Mouse (Mus musculus) spleen, adult 2 months (tissue): Measurements from ENCODE around the gene Sfrp5. TPM values are rescaled to one million over a fixed set of nuclear protein-coding genes. Genes with fewer than 3 reads are reported as not detected.

Experiments used
- DNase-seq, 2 experiments: peaks; one replicate each; pipeline versions ENCODE4 v3.0.0 to v3.0.0-alpha.2; 2012 to 2021; ENCODE audit warnings: low spot score in 2 of 2, low read depth in 1 of 2
- H3K27ac ChIP-seq: fragments of 200-500 bp; 2 replicates; pipeline ENCODE4 v1.5.1; 2012; ENCODE audit warnings: low read length, inconsistent platforms; ENCODE audit not compliant: insufficient read depth
- H3K27me3 ChIP-seq: fragments of 200-500 bp; 2 replicates; pipeline ENCODE4 v1.6.1; 2012; ENCODE audit warnings: mild to moderate bottlenecking, moderate library complexity, low read length, inconsistent platforms; ENCODE audit not compliant: control insufficient read depth, insufficient read depth
- H3K36me3 ChIP-seq: fragments of 200-500 bp; 2 replicates; pipeline ENCODE4 v1.6.1; 2012; ENCODE audit warnings: mild to moderate bottlenecking, low read length, inconsistent platforms; ENCODE audit not compliant: control insufficient read depth, insufficient read depth
- H3K4me1 ChIP-seq: fragments of 200-500 bp; 2 replicates; pipeline ENCODE4 v1.6.1; 2011; ENCODE audit warnings: inconsistent platforms; ENCODE audit not compliant: control insufficient read depth, insufficient read depth, insufficient read length
- H3K4me3 ChIP-seq: fragments of 200-500 bp; 2 replicates; pipeline ENCODE4 v1.5.1; 2011; ENCODE audit warnings: mild to moderate bottlenecking, inconsistent platforms; ENCODE audit not compliant: insufficient read depth, insufficient read length; ENCODE audit errors: extremely low read depth
- CTCF ChIP-seq: fragments of 200-500 bp; IDR thresholded peaks from 2 replicates; pipeline ENCODE4 v1.5.1; 2011; ENCODE audit warnings: mild to moderate bottlenecking, inconsistent platforms; ENCODE audit not compliant: insufficient read depth, insufficient read length, insufficient replicate concordance; ENCODE audit errors: extremely low read depth
- POLR2A ChIP-seq: fragments of 200-500 bp; IDR thresholded peaks from 2 replicates; pipeline ENCODE4 v1.6.1; 2011; ENCODE audit warnings: low read depth, low read length, inconsistent platforms
- whole genome bisulfite sequencing: fragments of 180-500 bp; shearing (Covaris S2); methylation state at CpG from one replicate; pipeline ENCODE4 v1.1.7; 2018; 5-methylcytosine and 5-hydroxymethylcytosine counted together
- polyA plus RNA-seq: library from polyadenylated mRNA; depleted of rRNA; stranded (reverse); fragments of >200 nt; gene quantifications from 2 replicates; pipeline ENCODE4 v1.2.3, GENCODE M21; 2012; rRNA removed

Sfrp5 gene
- polyA plus RNA-seq, 1 experiment: 0.19 TPM

DNA sequence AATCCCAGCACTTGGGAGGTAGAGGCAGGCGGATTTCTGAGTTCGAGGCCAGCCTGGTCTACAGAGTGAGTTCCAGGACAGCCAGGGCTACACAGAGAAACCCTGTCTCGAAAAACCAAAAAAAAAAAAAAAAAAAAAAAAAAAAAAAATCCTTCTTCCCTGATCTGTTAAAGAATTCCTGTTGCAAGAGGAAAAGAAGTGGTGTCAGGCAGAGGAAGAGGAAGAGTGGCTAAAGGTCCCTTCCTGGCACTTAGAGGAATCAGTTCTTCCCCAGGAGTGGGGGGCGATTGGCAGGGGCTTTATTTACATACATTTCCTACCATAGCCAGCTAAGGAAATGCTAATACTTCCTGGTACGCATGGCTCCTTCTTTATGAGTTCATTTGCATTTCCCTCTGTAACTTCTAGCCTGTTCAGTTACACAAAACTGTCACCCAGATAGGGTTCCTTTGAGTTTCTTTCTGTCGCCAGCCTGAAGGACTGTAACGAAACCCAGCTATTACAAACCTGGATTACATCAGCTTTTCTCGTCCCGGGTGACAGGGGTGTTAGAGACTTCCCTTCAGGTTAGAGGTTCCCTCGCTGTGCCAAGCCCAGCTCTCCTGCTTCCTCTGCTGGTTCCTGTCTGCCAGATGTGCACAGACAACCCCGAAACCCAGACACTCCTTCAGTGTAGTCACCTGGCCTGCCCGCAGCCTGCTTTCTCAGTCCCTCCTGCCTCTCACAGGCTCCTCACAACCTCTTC lies 44.4 kb downstream of the Sfrp5 start:
- WGBS: 25% methylated on average over 12 of the region's 12 CpGs
- TF ChIP-seq CTCF: no peak
- no peak for TF ChIP-seq POLR2A
- Histone ChIP-seq H3K27me3 (no peaks in the 10 kb centered on the region), H3K36me3 (no peaks in the 10 kb centered on the region), H3K4me1 (no peaks in the 10 kb centered on the region), H3K4me3 (no peak overlapping the region), H3K27ac (no peak overlapping the region; the same call in 1 of the 2 replicates)
- DNase-seq: no peak

DNA sequence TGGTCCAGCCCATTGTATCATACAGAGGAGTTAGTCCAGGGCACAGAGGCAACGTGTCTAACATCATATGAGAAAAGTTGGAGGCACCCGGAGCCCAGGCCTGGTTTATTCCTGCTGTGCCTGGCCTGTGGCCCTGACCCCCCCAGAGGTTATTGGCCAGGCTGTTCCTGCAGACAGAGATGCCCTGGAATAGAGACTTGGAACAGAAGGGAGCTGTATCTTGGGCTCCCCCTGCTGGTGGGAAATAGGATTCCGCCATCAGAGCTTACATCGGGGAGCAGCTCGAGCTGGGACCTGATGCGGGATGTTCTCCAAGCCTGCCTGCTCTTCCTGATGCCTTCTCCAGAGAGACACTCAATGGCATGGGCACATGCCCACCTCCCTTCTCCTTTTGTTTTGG lies 50.1 kb downstream of the Sfrp5 start:
- 19% methylated on average over 6 of the region's 6 CpGs for WGBS
- TF ChIP-seq CTCF (peak; percentile 82), POLR2A (no peak)
- Histone ChIP-seq H3K4me3 (no peak overlapping the region), H3K27ac (no peak overlapping the region), H3K4me1 (peaks cover 11% of the 10 kb centered on the region), H3K27me3 (peaks cover 7% of the 10 kb centered on the region), H3K36me3 (no peaks in the 10 kb centered on the region)
- peak; percentile 29 to 60 for DNase-seq

DNA sequence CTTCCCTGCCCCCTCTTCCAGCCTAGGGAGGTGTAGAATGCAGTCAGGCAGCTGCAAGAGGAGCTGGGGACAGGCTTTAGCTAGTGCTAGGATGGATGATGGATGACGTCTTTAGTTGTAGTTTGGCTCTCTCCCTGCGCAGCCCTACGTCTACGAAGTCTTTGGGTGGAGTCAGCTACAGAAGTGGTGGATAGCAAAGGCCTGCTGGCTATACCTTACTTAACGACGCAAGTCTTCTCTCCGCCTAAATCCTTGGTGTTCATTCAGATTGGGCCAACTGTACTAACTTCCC lies 53.5 kb downstream of the Sfrp5 start:
- no peak for DNase-seq
- peak overlapping the region; percentile 85 for H3K27ac ChIP-seq

More for the DNA sequence above, 53.5 kb downstream of the Sfrp5 start:
- TF ChIP-seq POLR2A (no peak), CTCF (no peak)
- Histone ChIP-seq H3K27me3 (peaks cover 7% of the 10 kb centered on the region), H3K4me3 (peak overlapping the region; percentile 80), H3K4me1 (peaks cover 12% of the 10 kb centered on the region), H3K36me3 (no peaks in the 10 kb centered on the region)
- 78% methylated on average over 7 of the region's 7 CpGs for WGBS

Other genes starting within 250 kb of the Sfrp5 start
- gene Mms19, start 221.1 kb downstream of the Sfrp5 start, polyA plus RNA-seq: 64.6 and 68.5 TPM in 2 replicates
- gene Ubtd1, start 220.5 kb downstream of the Sfrp5 start, polyA plus RNA-seq: 18.6 and 19.3 TPM in 2 replicates
- 6.3 and 6.8 TPM in 2 replicates for gene Ankrd2, start 166.3 kb downstream of the Sfrp5 start, polyA plus RNA-seq
- gene Hoga1, start 156.6 kb downstream of the Sfrp5 start, polyA plus RNA-seq: 1.6 and 2.0 TPM in 2 replicates
- gene 4933411K16Rik, start 150.0 kb downstream of the Sfrp5 start, polyA plus RNA-seq: 0.08 and 0.11 TPM in 2 replicates
- 1.0 and 1.2 TPM in 2 replicates for gene Morn4, start 115.9 kb downstream of the Sfrp5 start, polyA plus RNA-seq
- gene Pi4k2a, start 111.8 kb downstream of the Sfrp5 start, polyA plus RNA-seq: 22.3 and 25.1 TPM in 2 replicates
- gene Avpi1, start 73.2 kb downstream of the Sfrp5 start, polyA plus RNA-seq: 13.4 and 18.2 TPM in 2 replicates
- gene Marveld1, start 54.9 kb downstream of the Sfrp5 start, polyA plus RNA-seq: 52.6 and 76.5 TPM in 2 replicates
- gene Zfyve27, start 38.3 kb downstream of the Sfrp5 start, polyA plus RNA-seq: 49.4 and 49.5 TPM in 2 replicates
- 0.11 TPM in 1 of 2 replicates, not detected in the other for gene Golga7b, start 45.3 kb upstream of the Sfrp5 start, polyA plus RNA-seq
- gene Crtac1, start 229.5 kb upstream of the Sfrp5 start, polyA plus RNA-seq: not detected in 2 replicates